Mouse (Mus musculus): ENCODE data around the gene Zbtb38. TPM values are rescaled to one million over a fixed set of nuclear protein-coding genes. Genes with fewer than 3 reads are reported as not detected.
A peak's percentile ranks its signal among the peaks of the same experiment; 100 is the strongest.

Zbtb38 gene
- 11.3 and 11.9 TPM in 2 replicates for polyA plus RNA-seq (2014; fragmentation: Nextera tagmentation; extraction: Ambion mirVana)

- Histone ChIP-seq H3K27me3 (ENCODE audit: control insufficient read depth, insufficient read depth, low read length) (no peaks in the 10 kb centered on the region), H3K4me2 (no peak within 1 kb of the TSS), H3K9ac (ENCODE audit: low read length) (no peak within 1 kb of the TSS; the same call in 1 of the 2 replicates), H3K9me3 (ENCODE audit: control insufficient read depth, low read length) (no peaks in the 10 kb centered on the region), H3K36me3 (ENCODE audit: control insufficient read depth, insufficient read depth, low read length) (no peaks in the 10 kb centered on the region), H3K4me1 (ENCODE audit: control insufficient read depth, insufficient read depth, low read length) (peaks cover 4% of the 10 kb centered on the region), H3K27ac (ENCODE audit: low read depth, low read length) (no peak within 1 kb of the TSS), H3K4me3 (ENCODE audit: low read depth, low read length) (no peak within 1 kb of the TSS)
- 57% methylated on average over 15 of the region's 15 CpGs for WGBS
- DNase-seq (ENCODE audit: low spot score, missing footprints) (peak; percentile 89), ATAC-seq (ENCODE audit: low FRiP score) (peak; percentile 79)
These were observed at the start of gene Zbtb38 for GRCm38 (mm10) chr9:96752603-96753114. Zbtb38 (minus strand) TSS chr9:96752831.

GRCm38 (mm10) chr9:96800131-96800825, 47.6 kb upstream of the Zbtb38 start:
- H3K27me3 ChIP-seq (ENCODE audit: control insufficient read depth, insufficient read depth, low read length), result no peaks in the 10 kb centered on the region
- no peaks in the 10 kb centered on the region for H3K4me1 ChIP-seq (ENCODE audit: control insufficient read depth, insufficient read depth, low read length)
- no peak overlapping the region for H3K4me3 ChIP-seq (ENCODE audit: low read depth, low read length)
- H3K36me3 ChIP-seq (ENCODE audit: control insufficient read depth, insufficient read depth, low read length), result no peaks in the 10 kb centered on the region
- no peak overlapping the region for H3K9ac ChIP-seq (ENCODE audit: low read length)
- ATAC-seq (ENCODE audit: low FRiP score), result no peak
- WGBS, result 39% methylated on average over 5 of the region's 5 CpGs
- H3K27ac ChIP-seq (ENCODE audit: low read depth, low read length), result no peak overlapping the region
- H3K4me2 ChIP-seq, result no peak overlapping the region
- DNase-seq (ENCODE audit: low spot score, missing footprints), result peak; percentile 86
- no peaks in the 10 kb centered on the region for H3K9me3 ChIP-seq (ENCODE audit: control insufficient read depth, low read length)

- no peaks in the 10 kb centered on the region for H3K4me1 ChIP-seq (ENCODE audit: control insufficient read depth, insufficient read depth, low read length)
- WGBS, result 94% methylated on average over 3 of the region's 3 CpGs
These were observed 44.7 kb upstream of the Zbtb38 start for GRCm38 (mm10) chr9:96797311-96797710.

GRCm38 (mm10) chr9:96795399-96795928, 42.8 kb upstream of the Zbtb38 start:
- 18% methylated on average over 10 of the region's 10 CpGs for WGBS
- H3K9ac ChIP-seq (ENCODE audit: low read length), result peak overlapping the region; percentile 34; the same call in 1 of the 2 replicates
- DNase-seq (ENCODE audit: low spot score, missing footprints) (peak; percentile 93), ATAC-seq (ENCODE audit: low FRiP score) (peak; percentile 86)
- no peaks in the 10 kb centered on the region for H3K36me3 ChIP-seq (ENCODE audit: control insufficient read depth, insufficient read depth, low read length)
- peak overlapping the region; percentile 40 for H3K4me2 ChIP-seq
- H3K9me3 ChIP-seq (ENCODE audit: control insufficient read depth, low read length), result no peaks in the 10 kb centered on the region
- no peaks in the 10 kb centered on the region for H3K4me1 ChIP-seq (ENCODE audit: control insufficient read depth, insufficient read depth, low read length)
- no peaks in the 10 kb centered on the region for H3K27me3 ChIP-seq (ENCODE audit: control insufficient read depth, insufficient read depth, low read length)
- H3K4me3 ChIP-seq (ENCODE audit: low read depth, low read length), result peak overlapping the region; percentile 24
- H3K27ac ChIP-seq (ENCODE audit: low read depth, low read length), result no peak overlapping the region

More at GRCm38 (mm10) chr9:96797311-96797710, 44.7 kb upstream of the Zbtb38 start:
- Histone ChIP-seq H3K9ac (ENCODE audit: low read length) (no peak overlapping the region), H3K27ac (ENCODE audit: low read depth, low read length) (no peak overlapping the region), H3K27me3 (ENCODE audit: control insufficient read depth, insufficient read depth, low read length) (no peaks in the 10 kb centered on the region), H3K9me3 (ENCODE audit: control insufficient read depth, low read length) (no peaks in the 10 kb centered on the region), H3K4me2 (no peak overlapping the region), H3K36me3 (ENCODE audit: control insufficient read depth, insufficient read depth, low read length) (no peaks in the 10 kb centered on the region), H3K4me3 (ENCODE audit: low read depth, low read length) (no peak overlapping the region)
- ATAC-seq (ENCODE audit: low FRiP score) (no peak), DNase-seq (ENCODE audit: low spot score, missing footprints) (peak; percentile 21)

- WGBS, result 87% methylated on average over 2 of the region's 2 CpGs
- H3K27ac ChIP-seq (ENCODE audit: low read depth, low read length), result no peak overlapping the region
- DNase-seq (ENCODE audit: low spot score, missing footprints), result no peak
- H3K4me2 ChIP-seq, result no peak overlapping the region
- no peaks in the 10 kb centered on the region for H3K4me1 ChIP-seq (ENCODE audit: control insufficient read depth, insufficient read depth, low read length)
- H3K4me3 ChIP-seq (ENCODE audit: low read depth, low read length), result no peak overlapping the region
- H3K9ac ChIP-seq (ENCODE audit: low read length), result no peak overlapping the region
- no peaks in the 10 kb centered on the region for H3K36me3 ChIP-seq (ENCODE audit: control insufficient read depth, insufficient read depth, low read length)
- no peaks in the 10 kb centered on the region for H3K9me3 ChIP-seq (ENCODE audit: control insufficient read depth, low read length)
- no peak for ATAC-seq (ENCODE audit: low FRiP score)
- no peaks in the 10 kb centered on the region for H3K27me3 ChIP-seq (ENCODE audit: control insufficient read depth, insufficient read depth, low read length)
These were observed 42.0 kb upstream of the Zbtb38 start for GRCm38 (mm10) chr9:96794601-96795000.

- WGBS, result 74% methylated on average over 2 of the region's 2 CpGs
- Histone ChIP-seq H3K27me3 (ENCODE audit: control insufficient read depth, insufficient read depth, low read length) (no peaks in the 10 kb centered on the region), H3K9ac (ENCODE audit: low read length) (no peak overlapping the region), H3K36me3 (ENCODE audit: control insufficient read depth, insufficient read depth, low read length) (no peaks in the 10 kb centered on the region), H3K4me3 (ENCODE audit: low read depth, low read length) (no peak overlapping the region), H3K27ac (ENCODE audit: low read depth, low read length) (no peak overlapping the region), H3K9me3 (ENCODE audit: control insufficient read depth, low read length) (no peaks in the 10 kb centered on the region), H3K4me2 (no peak overlapping the region), H3K4me1 (ENCODE audit: control insufficient read depth, insufficient read depth, low read length) (no peaks in the 10 kb centered on the region)
- no peak for DNase-seq (ENCODE audit: low spot score, missing footprints)
- ATAC-seq (ENCODE audit: low FRiP score), result no peak
These were observed 39.9 kb upstream of the Zbtb38 start for GRCm38 (mm10) chr9:96792543-96792942.

- H3K9ac ChIP-seq (ENCODE audit: low read length), result no peak overlapping the region
These were observed 37.9 kb upstream of the Zbtb38 start for GRCm38 (mm10) chr9:96790389-96791007.

GRCm38 (mm10) chr9:96789906-96790305, 37.3 kb upstream of the Zbtb38 start:
- ATAC-seq (ENCODE audit: low FRiP score) (no peak), DNase-seq (ENCODE audit: low spot score, missing footprints) (no peak)
- no peaks in the 10 kb centered on the region for H3K36me3 ChIP-seq (ENCODE audit: control insufficient read depth, insufficient read depth, low read length)

More at GRCm38 (mm10) chr9:96790389-96791007, 37.9 kb upstream of the Zbtb38 start:
- Histone ChIP-seq H3K4me1 (ENCODE audit: control insufficient read depth, insufficient read depth, low read length) (no peaks in the 10 kb centered on the region), H3K4me2 (no peak overlapping the region), H3K36me3 (ENCODE audit: control insufficient read depth, insufficient read depth, low read length) (no peaks in the 10 kb centered on the region), H3K4me3 (ENCODE audit: low read depth, low read length) (no peak overlapping the region), H3K9me3 (ENCODE audit: control insufficient read depth, low read length) (no peaks in the 10 kb centered on the region), H3K27me3 (ENCODE audit: control insufficient read depth, insufficient read depth, low read length) (no peaks in the 10 kb centered on the region), H3K27ac (ENCODE audit: low read depth, low read length) (no peak overlapping the region)
- no peak for DNase-seq (ENCODE audit: low spot score, missing footprints)
- WGBS, result 42% methylated on average over 4 of the region's 4 CpGs
- ATAC-seq (ENCODE audit: low FRiP score), result no peak

GRCm38 (mm10) chr9:96787797-96788196, 35.2 kb upstream of the Zbtb38 start:
- DNase-seq (ENCODE audit: low spot score, missing footprints) (no peak), ATAC-seq (ENCODE audit: low FRiP score) (no peak)
- no peaks in the 10 kb centered on the region for H3K9me3 ChIP-seq (ENCODE audit: control insufficient read depth, low read length)
- H3K9ac ChIP-seq (ENCODE audit: low read length), result no peak overlapping the region
- H3K4me3 ChIP-seq (ENCODE audit: low read depth, low read length), result no peak overlapping the region
- WGBS, result 90% methylated on average over 10 of the region's 10 CpGs
- no peaks in the 10 kb centered on the region for H3K36me3 ChIP-seq (ENCODE audit: control insufficient read depth, insufficient read depth, low read length)
- no peak overlapping the region for H3K27ac ChIP-seq (ENCODE audit: low read depth, low read length)
- no peak overlapping the region for H3K4me2 ChIP-seq
- H3K27me3 ChIP-seq (ENCODE audit: control insufficient read depth, insufficient read depth, low read length), result no peaks in the 10 kb centered on the region
- H3K4me1 ChIP-seq (ENCODE audit: control insufficient read depth, insufficient read depth, low read length), result no peaks in the 10 kb centered on the region

More at GRCm38 (mm10) chr9:96789906-96790305, 37.3 kb upstream of the Zbtb38 start:
- no peak overlapping the region for H3K9ac ChIP-seq (ENCODE audit: low read length)
- H3K4me2 ChIP-seq, result no peak overlapping the region
- no peaks in the 10 kb centered on the region for H3K4me1 ChIP-seq (ENCODE audit: control insufficient read depth, insufficient read depth, low read length)
- H3K9me3 ChIP-seq (ENCODE audit: control insufficient read depth, low read length), result no peaks in the 10 kb centered on the region
- no peak overlapping the region for H3K27ac ChIP-seq (ENCODE audit: low read depth, low read length)
- no peak overlapping the region for H3K4me3 ChIP-seq (ENCODE audit: low read depth, low read length)
- H3K27me3 ChIP-seq (ENCODE audit: control insufficient read depth, insufficient read depth, low read length), result no peaks in the 10 kb centered on the region
- WGBS, result 53% methylated on average over 3 of the region's 3 CpGs

Data from midbrain, embryonic 11.5 days (tissue).